Mouse (Mus musculus) heart, postnatal 14 days (tissue): ENCODE measurements around the gene Gpr45. TPM values are rescaled to one million over a fixed set of nuclear protein-coding genes. Genes with fewer than 3 reads are reported as not detected.
A peak's percentile ranks its signal among the peaks of the same experiment; 100 is the strongest.

Source experiments
- DNase-seq, 2 experiments: peaks; one replicate each; pipeline ENCODE4 v3.0.0; 2021 to 2022
- intact Hi-C: fragments of 180-260 bp; cut with DNase I; formaldehyde crosslinking; loops from one replicate; pipeline ENCODE4 v1.15.1; 2025
- microRNA-seq, 2 experiments: library from miRNA; unstranded; fragments of <30 nt; microRNA quantifications; one replicate each; pipeline ENCODE4 v1.2.0; 2021 to 2022
- total RNA-seq, 2 experiments: library from RNA; stranded (reverse); gene quantifications; 2 replicates each; pipeline ENCODE4 v1.2.3; 2021

The Gpr45 gene
- total RNA-seq, 2 experiments from 2014 or later = 0.36 to 1.1 TPM

GRCm38 (mm10) chr1:43045204-43045982 is 92.7 kb downstream of the Gpr45 start:
- no peak for DNase-seq
- intact Hi-C loops = no loop called here

DNA sequence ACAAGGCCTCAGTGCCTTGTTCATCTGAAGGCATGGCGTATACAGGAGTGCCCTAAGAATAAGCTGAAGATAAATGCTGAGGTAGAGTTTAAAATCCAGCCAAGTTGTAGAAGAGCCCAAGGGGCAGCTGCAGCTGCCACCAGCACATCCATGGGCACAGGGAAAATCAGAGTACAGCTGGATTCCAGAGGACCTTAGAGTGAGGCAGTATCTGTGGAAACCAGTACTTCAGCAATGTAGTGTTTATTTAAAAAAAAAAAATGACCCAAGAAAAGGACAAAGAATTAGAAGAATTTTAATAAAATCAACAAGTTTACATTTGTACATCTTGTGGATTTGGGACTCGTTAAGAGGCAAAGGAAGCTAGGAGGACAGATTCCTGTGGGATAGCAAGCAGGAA is 94.3 kb downstream of the Gpr45 start:
- no peak for DNase-seq
- intact Hi-C loops = no loop called here

GRCm38 (mm10) chr1:43047811-43048210 is 95.1 kb downstream of the Gpr45 start:
- intact Hi-C loops = no loop called here
- DNase-seq = no peak

GRCm38 (mm10) chr1:43051903-43052302 is 99.2 kb downstream of the Gpr45 start:
- no peak for DNase-seq
- intact Hi-C loops = no loop called here

DNA sequence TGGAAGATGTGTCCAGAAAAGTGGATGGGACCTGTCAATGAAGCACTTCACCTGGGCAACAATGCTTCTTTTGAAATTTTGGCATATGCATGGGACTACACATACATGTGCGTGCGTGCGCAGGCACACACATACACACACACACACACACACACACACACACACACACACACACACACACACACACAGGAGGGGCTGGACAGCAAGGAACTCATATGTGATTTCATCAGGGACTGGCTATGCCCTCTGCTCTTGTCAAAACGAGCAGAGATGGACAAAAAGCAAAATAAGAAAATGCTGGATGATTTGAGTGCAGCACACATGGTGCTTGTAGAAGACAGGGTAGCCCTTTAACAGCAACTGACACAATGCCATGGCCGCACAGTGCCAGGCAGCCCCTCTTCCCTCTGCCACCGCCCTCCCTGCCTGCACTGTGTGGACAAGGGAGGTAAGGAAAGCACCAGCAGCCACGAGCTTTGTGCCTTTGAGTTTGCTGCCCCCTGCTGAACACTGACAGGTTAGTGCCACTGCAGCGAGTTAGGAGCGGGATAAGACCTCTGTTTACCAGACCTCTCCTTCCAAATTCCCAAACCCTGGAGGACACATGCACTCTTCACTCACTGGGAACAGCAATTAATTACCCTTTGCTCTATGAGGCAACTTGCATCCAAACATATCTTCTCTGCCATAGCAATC is 113.1 kb downstream of the Gpr45 start:
- DNase-seq = peak; percentile 60 to 67

DNA sequence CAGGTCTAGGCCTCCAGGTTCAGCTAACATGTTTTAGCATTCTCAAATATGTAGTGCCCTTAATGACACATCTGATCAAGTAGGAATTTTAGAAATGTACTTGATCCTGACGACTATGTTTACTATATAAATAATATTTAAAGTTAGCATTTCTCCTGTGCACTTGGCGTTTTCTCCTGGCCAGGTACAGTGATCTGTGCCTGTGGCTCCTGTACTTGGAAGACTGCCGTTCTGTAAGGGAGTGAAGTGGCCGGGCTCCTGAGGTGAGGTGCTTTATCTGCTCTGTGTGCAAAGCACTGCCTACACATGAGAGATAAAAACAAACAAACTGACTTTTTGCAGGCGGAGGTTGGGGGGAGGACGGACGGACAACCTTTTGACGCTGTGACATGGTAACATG is 113.9 kb downstream of the Gpr45 start:
- intact Hi-C loops = loop anchor here (1.0 kb wide), 1 partner anchor 151 kb away; no protein-coding TSS in a partner anchor
- no peak for DNase-seq

More for the DNA sequence above, 113.1 kb downstream of the Gpr45 start:
- intact Hi-C loops = loop anchor here (1.0 kb wide), 1 partner anchor 150 kb away; no protein-coding TSS in a partner anchor

GRCm38 (mm10) chr1:43067551-43067950 is 114.9 kb downstream of the Gpr45 start:
- no peak for DNase-seq
- intact Hi-C loops = no loop called here

- intact Hi-C loops = no loop called here
- DNase-seq = no peak
These were observed 118.1 kb downstream of the Gpr45 start for GRCm38 (mm10) chr1:43070726-43071125.

GRCm38 (mm10) chr1:43072028-43072427 is 119.4 kb downstream of the Gpr45 start:
- intact Hi-C loops = no loop called here
- DNase-seq = no peak

- no peak for DNase-seq
- intact Hi-C loops = no loop called here
These were observed 119.9 kb downstream of the Gpr45 start for GRCm38 (mm10) chr1:43072561-43072960.

GRCm38 (mm10) chr1:43074791-43075190 is 122.1 kb downstream of the Gpr45 start:
- intact Hi-C loops = no loop called here
- no peak for DNase-seq

DNA sequence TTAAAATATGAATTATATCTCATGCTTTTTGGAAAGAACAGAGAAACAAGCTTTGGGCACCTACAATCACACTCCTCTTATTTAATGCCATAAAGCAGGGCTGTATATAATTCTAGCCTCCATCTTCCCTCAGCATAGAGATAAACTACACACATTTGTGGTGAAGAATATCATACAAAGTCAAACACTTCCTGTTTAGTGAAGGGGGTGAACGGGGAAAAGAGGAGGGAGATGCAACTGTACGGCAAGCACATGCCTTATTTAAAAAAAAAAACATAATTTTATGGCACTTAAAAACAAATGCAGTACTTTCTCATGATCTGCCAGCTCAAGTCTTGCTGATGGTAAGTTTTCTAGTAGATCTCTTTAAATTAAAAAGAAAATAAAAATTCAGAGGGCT is 125.5 kb downstream of the Gpr45 start:
- intact Hi-C loops = no loop called here
- no peak for DNase-seq

- intact Hi-C loops = no loop called here
These were observed 130.3 kb downstream of the Gpr45 start for GRCm38 (mm10) chr1:43082946-43083345.

More at GRCm38 (mm10) chr1:43082946-43083345, 130.3 kb downstream of the Gpr45 start:
- DNase-seq = no peak

Small RNA genes within 50 kb of the gene (microRNA-seq; reads per million reads assigned to microRNA genes)
- gene Gm24001 = 0 reads per million in 2 experiments

Other genes starting within 250 kb of the Gpr45 start
- 10 to 100 TPM; 97.4 to 99.6 TPM for gene Mrps9, start 101.6 kb upstream of the Gpr45 start, total RNA-seq
- gene Tgfbrap1, start 145.8 kb downstream of the Gpr45 start, total RNA-seq = 10 to 100 TPM; 13.9 to 15.7 TPM
- 10 to 100 TPM; 15.3 to 15.4 TPM for gene AI597479, start 145.8 kb downstream of the Gpr45 start, total RNA-seq
- gene Fhl2, start 244.1 kb downstream of the Gpr45 start, total RNA-seq = 1,000 to 10,000 TPM; 1,735 to 2,031 TPM